8 mouse cellular contexts compared by ENCODE assay signal in the genomic region with DNA sequence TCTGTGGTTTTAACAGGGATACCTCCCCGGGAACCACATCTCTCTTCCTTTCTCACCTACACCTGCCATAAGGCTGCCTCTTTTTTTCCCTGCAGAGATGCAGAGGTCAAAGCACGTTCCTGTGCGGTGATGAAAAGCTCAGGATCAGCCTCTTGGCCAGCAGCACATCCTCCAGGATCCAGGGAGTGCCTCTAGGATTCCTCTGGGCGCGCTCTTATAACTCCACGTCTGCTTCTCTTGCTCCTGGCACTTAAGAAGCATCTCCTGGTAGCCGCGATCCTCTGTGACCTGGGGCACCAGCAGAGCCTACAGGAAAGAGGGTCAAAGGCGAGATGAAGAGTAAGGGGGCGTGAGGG. TPM values are rescaled to one million over a fixed set of nuclear protein-coding genes. Genes with fewer than 3 reads are reported as not detected.
DNase-seq lines count a peak whose midpoint lies in the region; ATAC-seq lines count a peak whose summit lies in the region.
"Had no signal": no experiment of that assay in that cellular context is flagged by ENCODE, and none has a peak within 500 bp of the region (broad histone marks: within the 10 kb centered on the region; RNA-seq: fewer than 3 reads in every experiment).

No protein-coding gene starts in this region.

- no peaks in the 10 kb centered on the region for H3K9me3 ChIP-seq in liver, embryonic 11.5 days (ENCODE audit: control insufficient read depth, low read length)
- H3K9me3 ChIP-seq in forebrain, embryonic 13.5 days (replicated peaks), result no peaks in the 10 kb centered on the region
- H3K9me3 ChIP-seq in limb, embryonic 12.5 days, result no peaks in the 10 kb centered on the region
- H3K9me3 ChIP-seq in stomach, embryonic 14.5 days (ENCODE audit: control insufficient read depth, low read depth, low read length), result no peaks in the 10 kb centered on the region

- peaks cover 33% of the 10 kb centered on the region for H3K27me3 ChIP-seq in liver, embryonic 11.5 days (replicated peaks; ENCODE audit: control insufficient read depth, insufficient read depth, low read length)
- H3K27me3 ChIP-seq in forebrain, embryonic 13.5 days, result peaks cover 34% of the 10 kb centered on the region; the same call in 1 of the 2 replicates
- H3K27me3 ChIP-seq in limb, embryonic 12.5 days, result peaks cover 49% of the 10 kb centered on the region
- 0 out of 2 replicates have a peak, but pooled peaks cover 15% of the 10 kb centered on the region for H3K27me3 ChIP-seq in stomach, embryonic 14.5 days (ENCODE audit: control insufficient read depth, insufficient read depth, low read length)

- no peak for ATAC-seq in liver, embryonic 11.5 days (replicated peaks; ENCODE audit: low FRiP score)
- ATAC-seq in forebrain, embryonic 13.5 days, result no peak
- ATAC-seq in limb, embryonic 12.5 days (ENCODE audit: insufficient number of reproducible peaks, insufficient read depth, low FRiP score, low TSS enrichment, low read depth), result no peak
- 0 out of 2 replicates have a peak, but pooled peaks have one; percentile 14 for ATAC-seq in stomach, embryonic 14.5 days (ENCODE audit: insufficient number of reproducible peaks, insufficient read depth, low FRiP score, low read depth)

- H3K4me2 ChIP-seq in liver, embryonic 11.5 days, result peak overlapping the region; percentile 68
- H3K4me2 ChIP-seq in forebrain, embryonic 13.5 days, result peak overlapping the region; percentile 99
- H3K4me2 ChIP-seq in limb, embryonic 12.5 days, result peak overlapping the region; percentile 96
- peak overlapping the region; percentile 92 for H3K4me2 ChIP-seq in stomach, embryonic 14.5 days (replicated peaks; ENCODE audit: low read depth, low read length)

- no peaks in the 10 kb centered on the region for H3K36me3 ChIP-seq in liver, embryonic 11.5 days (ENCODE audit: control insufficient read depth, insufficient read depth, low read length)
- H3K36me3 ChIP-seq in forebrain, embryonic 13.5 days (ENCODE audit: poor library complexity, severe bottlenecking), result no peaks in the 10 kb centered on the region
- no peaks in the 10 kb centered on the region for H3K36me3 ChIP-seq in limb, embryonic 12.5 days
- no peaks in the 10 kb centered on the region for H3K36me3 ChIP-seq in stomach, embryonic 14.5 days (ENCODE audit: control insufficient read depth, insufficient read depth, low read length)

- H3K9ac ChIP-seq in liver, embryonic 11.5 days (ENCODE audit: low read depth, low read length), result no peak overlapping the region
- H3K9ac ChIP-seq in forebrain, embryonic 13.5 days, result peak overlapping the region; percentile 78
- peak overlapping the region; percentile 58; the same call in 1 of the 2 replicates for H3K9ac ChIP-seq in limb, embryonic 12.5 days (replicated peaks)
- H3K9ac ChIP-seq in stomach, embryonic 14.5 days (replicated peaks; ENCODE audit: low read depth, low read length), result no peak overlapping the region

- H3K4me1 ChIP-seq in liver, embryonic 11.5 days (replicated peaks; ENCODE audit: control insufficient read depth, insufficient read depth, low read length), result no peaks in the 10 kb centered on the region
- peaks cover 18% of the 10 kb centered on the region for H3K4me1 ChIP-seq in forebrain, embryonic 13.5 days
- peaks cover 15% of the 10 kb centered on the region; the same call in 1 of the 2 replicates for H3K4me1 ChIP-seq in limb, embryonic 12.5 days (replicated peaks)
- H3K4me1 ChIP-seq in stomach, embryonic 14.5 days (ENCODE audit: control insufficient read depth, insufficient read depth, low read length), result 0 out of 2 replicates have a peak, but pooled peaks cover 4% of the 10 kb centered on the region

- peak overlapping the region; percentile 41 for H3K4me3 ChIP-seq in liver, embryonic 11.5 days (ENCODE audit: low read depth, low read length)
- peak overlapping the region; percentile 68 for H3K4me3 ChIP-seq in forebrain, embryonic 13.5 days
- peak overlapping the region; percentile 58 for H3K4me3 ChIP-seq in limb, embryonic 12.5 days (replicated peaks)
- peak overlapping the region; percentile 45 for H3K4me3 ChIP-seq in stomach, embryonic 14.5 days (ENCODE audit: low read depth, low read length)

- WGBS in liver, embryonic 11.5 days, result 4% methylated on average over 10 of the region's 10 CpGs
- 2% methylated on average over 10 of the region's 10 CpGs for WGBS in forebrain, embryonic 13.5 days
- WGBS in limb, embryonic 12.5 days, result 2% methylated on average over 10 of the region's 10 CpGs
- WGBS in stomach, embryonic 14.5 days, result 1% methylated on average over 10 of the region's 10 CpGs

- no peak for DNase-seq in liver, embryonic 11.5 days (ENCODE audit: low spot score)
- DNase-seq in liver, result no peak
- DNase-seq in thymus, postnatal 10 days (ENCODE audit: low spot score in 2 of 2), result no peak
- no peak for DNase-seq in thymus, postnatal 4 days

- no peak overlapping the region for H3K27ac ChIP-seq in liver, embryonic 11.5 days (ENCODE audit: low read depth, low read length)
- no peak overlapping the region for H3K27ac ChIP-seq in forebrain, embryonic 13.5 days
- H3K27ac ChIP-seq in limb, embryonic 12.5 days, result no peak overlapping the region
- H3K27ac ChIP-seq in stomach, embryonic 14.5 days (ENCODE audit: low read length), result no peak overlapping the region

RNA-seq across cellular contexts. Expression of gene Lhfpl3, which starts 0.4 kb away (rescaled TPM):
- polyA plus RNA-seq in liver, embryonic 11.5 days (2014; fragmentation: Nextera tagmentation; extraction: Ambion mirVana), result 0.57 and 0.58 TPM in 2 replicates
- polyA plus RNA-seq in forebrain, embryonic 13.5 days (2015; fragmentation: Nextera tagmentation; extraction: Ambion mirVana), result 4.4 and 5.9 TPM in 2 replicates
- polyA plus RNA-seq in limb, embryonic 12.5 days (2016; fragmentation: Nextera tagmentation; extraction: Ambion mirVana), result 0.10 and 0.45 TPM in 2 replicates
- 0.39 and 0.46 TPM in 2 replicates for polyA plus RNA-seq in stomach, embryonic 14.5 days (2014; fragmentation: Nextera tagmentation; extraction: Ambion mirVana)
- polyA plus RNA-seq: gonadal fat pad, adult 2 months had no signal

Comparison
In these comparisons a context has a peak if more than half of its experiments do, and no peak if none do; other contexts are left out.
1. H3K9ac ChIP-seq: peak in forebrain, embryonic 13.5 days (single experiment) and limb, embryonic 12.5 days (single experiment); none in liver, embryonic 11.5 days (single experiment) and stomach, embryonic 14.5 days (single experiment).
2. Peak in every context shown above with its lines, with median percentiles within 50 percentile points of each other: H3K4me2 ChIP-seq and H3K4me3 ChIP-seq.